Mouse (Mus musculus) erythroid progenitor cell, adult 5-6 weeks (primary cell): ENCODE measurements around the gene Ndst4. TPM values are rescaled to one million over a fixed set of nuclear protein-coding genes. Genes with fewer than 3 reads are reported as not detected.

Experiments
- ATAC-seq: replicated peaks from 2 replicates; pipeline ENCODE4 v1.8.0; 2016; ENCODE audit warnings: moderate number of reproducible peaks, mild to moderate bottlenecking, moderate TSS enrichment, inconsistent platforms; ENCODE audit not compliant: poor library complexity, low FRiP score, severe bottlenecking
- total RNA-seq, 2 experiments: library from RNA; stranded (forward) in 1 of 2; stranded (reverse) in 1 of 2; fragments of 150-400 nt in 1 of 2; fragments of 186-747, 209-891 nt in 1 of 2; gene quantifications; 2 replicates each; pipeline versions ENCODE4 v1.2.3 to v1.2.4; 2015 to 2017; ENCODE audit warnings: low replicate concordance in 2 of 2

Gene Ndst4
- not detected in 2 replicates for total RNA-seq (2015; ENCODE audit: low replicate concordance)
- total RNA-seq (2017; ENCODE audit: low replicate concordance), result not detected in 2 replicates

DNA sequence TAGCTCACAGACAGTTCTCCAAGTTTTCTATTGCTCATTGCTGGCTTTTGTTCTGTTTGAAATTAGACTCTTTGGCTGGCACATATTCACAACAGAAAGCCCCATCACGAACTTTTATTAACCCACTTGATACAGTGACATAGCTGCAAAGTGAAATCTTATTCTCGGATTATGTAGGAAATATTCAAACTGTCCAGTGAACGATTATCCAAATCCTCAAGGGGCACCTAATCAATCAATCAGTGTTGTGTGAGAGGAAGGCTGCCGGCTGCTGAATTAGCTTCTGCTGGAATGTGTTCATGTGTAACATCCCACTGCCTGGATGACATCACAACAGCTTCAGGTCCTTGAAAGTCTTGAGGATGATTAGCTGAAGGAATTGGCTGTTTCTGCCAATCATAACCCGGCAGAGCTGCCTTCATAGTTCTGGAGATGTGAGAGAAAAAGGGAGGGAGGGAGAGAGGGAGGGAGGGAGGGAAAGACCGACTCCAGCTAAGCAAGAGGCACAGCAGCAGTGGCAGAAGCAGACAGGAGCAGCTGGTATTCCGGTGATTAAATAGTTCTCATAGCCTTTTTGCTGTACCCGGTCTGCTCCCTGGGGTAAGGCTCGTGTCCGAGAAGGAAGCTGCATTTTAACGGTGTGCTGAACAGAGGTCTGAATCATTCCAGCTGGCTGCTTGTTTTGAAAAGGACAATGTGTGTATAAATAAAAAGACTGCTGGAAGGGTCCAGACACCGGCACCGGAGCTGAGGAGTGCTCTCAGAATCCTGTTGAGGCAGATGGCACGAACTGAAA is at the start of gene Ndst4:
Gene Ndst4 (plus strand): TSS at position 476 of the 796 bp plus-strand sequence.
- ATAC-seq, result no peak

DNA sequence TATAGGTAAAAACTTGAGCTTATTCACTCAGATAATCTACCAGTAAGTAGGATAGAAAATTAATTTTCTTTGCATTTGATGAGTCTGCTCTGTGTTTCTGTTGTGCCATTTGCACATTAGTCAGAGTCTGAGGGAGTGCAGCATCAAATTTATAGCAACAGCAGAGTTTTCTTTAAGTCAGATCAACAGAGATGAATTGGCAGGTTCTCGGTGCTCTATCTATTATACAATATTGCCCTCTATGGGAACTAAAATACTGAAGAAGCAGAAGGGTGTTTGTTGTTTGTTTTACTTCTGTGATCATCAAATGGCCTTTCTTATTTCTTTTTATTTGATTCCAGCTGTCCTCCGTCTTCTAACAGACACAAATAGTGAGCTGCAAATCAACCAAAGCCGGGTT is 6.4 kb upstream of the Ndst4 start:
- ATAC-seq, result no peak

DNA sequence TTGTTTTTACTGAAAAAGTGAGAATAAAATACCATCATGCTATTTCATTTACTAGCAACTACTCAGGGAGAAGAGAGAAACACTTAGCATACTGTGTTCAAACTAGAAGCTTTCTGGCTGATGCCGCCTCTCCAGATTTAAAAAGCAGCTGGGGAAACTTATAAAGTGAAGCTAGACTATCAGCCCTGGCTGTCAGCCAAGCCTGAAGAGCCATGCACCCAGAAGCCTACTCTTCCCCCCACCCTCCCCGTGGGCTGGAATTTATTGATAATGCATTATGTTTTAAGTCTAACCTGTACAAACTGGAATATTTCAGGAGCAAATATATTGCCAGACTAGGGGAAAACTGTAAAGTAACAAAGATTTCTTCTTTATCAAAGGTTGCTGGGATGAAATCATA is 2.6 kb downstream of the Ndst4 start:
- ATAC-seq, result no peak

DNA sequence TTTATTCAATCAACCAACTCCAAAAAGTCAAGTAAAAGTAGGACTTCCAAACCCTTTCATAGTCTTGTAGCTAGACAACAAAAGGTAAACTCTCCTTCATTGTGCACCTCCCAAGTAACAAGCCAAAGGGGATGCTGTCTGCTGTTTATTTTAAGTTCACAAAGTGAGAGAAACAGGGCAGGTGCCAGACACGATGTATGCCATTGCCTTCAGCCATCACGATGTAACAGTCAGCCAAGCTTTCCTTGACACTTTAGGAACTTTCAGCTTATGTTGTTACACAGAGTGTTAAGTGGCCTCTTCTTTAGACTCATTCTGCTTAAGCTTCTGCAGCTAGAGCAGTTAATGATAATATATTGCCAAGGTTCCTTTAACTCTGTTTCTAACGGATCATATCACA is 3.1 kb downstream of the Ndst4 start:
- no peak for ATAC-seq

DNA sequence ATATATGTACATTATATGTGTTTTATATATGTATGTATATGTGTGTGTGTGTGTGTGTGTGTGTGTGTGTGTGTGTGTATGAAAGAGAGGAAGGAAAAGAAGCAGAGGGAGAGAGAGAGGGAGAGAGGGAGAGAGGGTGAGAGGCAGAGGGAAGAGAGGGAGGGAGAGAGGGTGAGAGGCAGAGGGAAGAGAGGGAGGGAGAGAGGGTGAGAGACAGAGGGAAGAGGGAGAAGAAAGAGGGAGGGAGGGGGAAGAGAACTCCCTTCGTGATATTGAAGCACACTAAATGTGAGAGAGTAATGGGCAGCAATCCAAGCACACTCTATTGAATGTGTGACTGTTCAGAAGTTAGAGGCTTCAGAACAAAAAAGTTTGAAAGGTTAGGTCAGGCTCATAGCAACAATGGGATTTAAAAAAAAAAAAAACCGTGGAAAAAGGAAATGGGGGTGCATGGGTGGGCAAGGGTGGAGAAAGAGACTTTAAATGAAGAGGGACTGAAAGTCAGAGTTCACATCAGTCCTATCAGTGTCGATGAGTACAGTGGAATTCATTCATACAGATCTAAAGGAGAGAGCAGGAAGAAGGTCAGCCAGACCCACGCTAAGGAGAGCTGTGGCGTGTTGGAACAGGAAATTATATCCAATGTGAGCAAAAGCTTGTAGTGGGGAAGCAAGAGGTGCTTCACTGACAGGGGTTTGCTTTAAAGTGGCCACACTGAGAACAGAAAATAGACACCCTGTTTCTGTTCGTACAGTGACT is 63.2 kb downstream of the Ndst4 start:
- ATAC-seq, result no peak

DNA sequence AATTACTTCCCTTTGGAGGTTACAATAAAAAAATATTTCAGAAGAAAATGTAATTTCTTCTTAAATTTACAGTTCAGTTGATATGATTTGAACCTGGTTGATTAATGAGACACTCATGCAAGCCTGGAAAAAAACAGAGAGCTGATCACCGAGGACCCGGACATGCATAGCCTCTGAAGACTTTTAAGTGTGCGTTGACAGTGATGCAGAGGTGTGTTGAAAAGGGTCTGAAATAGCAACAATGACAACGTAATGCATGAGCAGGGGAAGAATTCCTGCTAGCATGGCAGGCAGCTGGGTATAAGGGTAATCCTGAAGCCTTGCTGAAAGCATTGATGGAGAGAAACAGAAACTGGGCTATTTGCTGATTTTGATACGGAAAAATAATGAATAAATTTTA is 106.2 kb downstream of the Ndst4 start:
- ATAC-seq, result no peak

DNA sequence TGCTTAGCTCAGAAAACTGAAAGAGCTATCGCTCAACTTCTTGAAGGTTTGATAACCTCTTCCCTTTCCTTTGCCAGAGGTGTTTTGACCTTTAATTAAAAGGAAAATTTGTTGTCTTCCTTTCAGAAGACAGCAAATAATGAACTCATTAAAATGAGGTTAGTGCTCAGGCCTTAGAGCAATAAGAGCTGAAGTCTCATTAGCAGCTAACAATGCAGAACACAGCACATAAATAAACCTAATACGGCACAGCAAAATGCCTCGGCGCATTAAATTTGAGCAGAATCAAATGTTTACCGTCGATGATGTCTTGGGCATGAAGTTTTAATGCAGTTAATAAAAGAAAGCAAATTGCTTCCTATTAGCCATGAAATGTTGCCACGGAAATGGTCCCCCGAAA is 129.5 kb downstream of the Ndst4 start:
- ATAC-seq, result no peak

DNA sequence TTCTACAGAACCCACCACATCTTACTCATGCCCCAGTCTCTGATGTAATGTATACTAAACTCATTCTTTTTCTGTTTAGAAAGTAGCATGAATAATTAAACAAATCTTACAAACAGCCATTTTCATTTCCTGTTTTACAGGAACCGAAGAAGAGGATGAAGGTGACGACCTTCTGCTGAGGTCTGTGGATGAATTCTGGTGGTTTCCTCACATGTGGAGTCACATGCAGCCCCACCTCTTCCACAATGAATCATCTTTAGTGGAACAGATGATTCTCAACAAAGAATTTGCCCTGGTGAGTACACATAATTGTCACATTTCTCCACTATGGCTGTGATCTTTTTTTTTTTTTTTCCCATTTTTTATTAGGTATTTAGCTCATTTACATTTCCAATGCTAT is 166.7 kb downstream of the Ndst4 start:
- no peak for ATAC-seq

DNA sequence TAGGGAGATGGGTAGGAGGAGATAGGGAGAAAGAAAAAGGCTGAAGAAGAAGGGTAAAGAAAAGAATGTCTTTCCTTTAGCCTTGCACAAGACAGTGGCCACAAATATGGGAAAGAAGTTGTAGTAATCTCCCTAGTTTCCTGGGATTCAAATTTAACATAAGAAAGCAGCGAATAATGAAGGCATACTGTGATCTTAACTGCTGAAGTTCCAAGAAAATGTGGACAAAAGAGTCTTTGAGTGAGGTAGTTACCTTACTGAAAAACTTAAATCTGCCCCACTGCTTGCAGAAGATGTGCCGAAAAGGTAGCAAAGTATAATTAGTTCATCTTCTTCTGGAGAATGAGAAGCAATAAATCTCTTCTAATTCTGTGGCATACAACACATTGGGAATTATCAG is 228.4 kb downstream of the Ndst4 start:
- no peak for ATAC-seq

DNA sequence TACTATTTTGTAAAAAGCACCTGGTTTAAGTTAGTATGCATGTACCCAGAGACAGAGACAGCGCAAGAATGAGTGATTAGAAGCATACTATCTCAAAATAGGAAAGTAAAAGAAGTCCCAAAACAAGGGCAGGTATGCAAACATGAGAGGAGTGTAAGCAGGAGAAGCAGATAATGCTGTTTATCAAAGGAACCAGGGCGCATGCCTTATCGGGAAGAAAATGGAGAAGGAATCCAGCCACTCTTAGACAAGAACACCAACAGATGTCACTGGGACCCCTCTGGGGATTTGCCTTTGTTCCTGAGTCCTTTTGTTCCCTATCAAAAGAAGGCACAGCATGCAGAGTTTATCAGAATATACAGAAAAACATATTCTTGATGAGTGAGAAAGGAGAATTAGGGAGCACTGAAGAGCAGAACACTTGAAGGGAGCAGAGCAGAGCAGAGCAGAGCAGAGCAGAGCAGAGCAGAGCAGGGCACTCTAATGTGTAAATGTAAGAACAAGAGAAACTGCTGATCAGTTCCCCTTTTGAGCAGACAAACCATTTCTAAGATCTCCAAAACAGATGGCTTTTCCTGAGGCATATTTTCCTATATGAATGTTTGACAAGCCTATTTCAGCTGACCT is 251.2 kb downstream of the Ndst4 start:
- no peak for ATAC-seq

DNA sequence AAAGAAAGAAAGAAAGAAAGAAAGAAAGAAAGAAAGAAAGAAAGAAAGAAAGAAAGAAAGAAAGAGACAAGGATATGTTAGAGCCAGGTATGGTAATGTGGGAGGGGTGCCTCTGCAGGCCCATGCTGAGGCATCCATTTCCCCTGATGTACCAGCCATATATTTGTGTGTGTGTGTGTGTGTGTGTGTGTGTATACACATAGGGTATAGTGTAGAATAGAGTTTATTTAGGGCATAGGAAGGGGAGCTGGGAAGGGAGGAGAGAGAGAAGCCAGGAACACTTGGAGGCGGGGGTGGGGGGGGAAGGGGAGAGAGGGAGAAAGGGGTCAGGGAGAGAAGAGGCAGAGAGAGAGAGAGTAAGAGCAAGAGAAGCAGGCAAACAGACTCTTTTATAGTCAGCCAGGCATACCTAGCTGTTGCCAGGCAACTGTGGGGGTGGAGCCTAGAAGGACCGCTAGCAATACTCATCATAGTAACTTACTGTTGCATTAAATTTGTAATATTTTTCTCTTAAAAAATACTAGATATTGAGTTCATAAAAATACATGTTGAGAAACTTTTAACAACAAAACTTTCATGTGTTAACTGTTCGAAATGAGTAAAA is 256.3 kb downstream of the Ndst4 start:
- ATAC-seq, result no peak

DNA sequence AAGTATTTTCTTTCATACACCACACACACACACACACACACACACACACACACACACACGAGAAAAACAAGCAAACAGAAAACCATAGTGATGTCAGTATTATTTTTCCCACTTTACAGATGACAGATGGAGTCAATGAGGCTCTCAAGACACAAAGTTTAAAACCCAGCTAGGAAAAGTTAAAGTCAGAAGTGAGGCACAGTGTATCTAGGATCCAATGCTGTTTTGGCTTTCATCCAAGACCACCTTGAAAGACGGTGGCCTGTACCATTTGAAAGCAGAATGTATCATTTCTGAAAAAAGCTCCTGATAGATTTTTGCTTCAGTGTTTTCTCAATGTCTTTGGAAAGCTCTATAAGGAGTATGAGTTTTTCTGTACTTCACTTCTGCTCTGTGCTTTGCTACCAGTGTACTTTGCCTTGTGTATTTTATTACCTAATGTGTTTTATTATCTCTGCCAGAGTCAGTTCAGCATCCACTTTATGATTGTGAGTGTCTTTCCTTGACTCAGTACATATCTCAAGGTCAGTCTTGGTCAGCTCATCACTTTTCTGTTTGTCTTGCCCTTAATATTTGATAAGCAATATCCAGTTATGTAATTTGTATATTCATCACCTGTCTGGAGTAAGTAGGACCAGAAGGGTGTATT is 257.1 kb downstream of the Ndst4 start:
- ATAC-seq, result no peak

DNA sequence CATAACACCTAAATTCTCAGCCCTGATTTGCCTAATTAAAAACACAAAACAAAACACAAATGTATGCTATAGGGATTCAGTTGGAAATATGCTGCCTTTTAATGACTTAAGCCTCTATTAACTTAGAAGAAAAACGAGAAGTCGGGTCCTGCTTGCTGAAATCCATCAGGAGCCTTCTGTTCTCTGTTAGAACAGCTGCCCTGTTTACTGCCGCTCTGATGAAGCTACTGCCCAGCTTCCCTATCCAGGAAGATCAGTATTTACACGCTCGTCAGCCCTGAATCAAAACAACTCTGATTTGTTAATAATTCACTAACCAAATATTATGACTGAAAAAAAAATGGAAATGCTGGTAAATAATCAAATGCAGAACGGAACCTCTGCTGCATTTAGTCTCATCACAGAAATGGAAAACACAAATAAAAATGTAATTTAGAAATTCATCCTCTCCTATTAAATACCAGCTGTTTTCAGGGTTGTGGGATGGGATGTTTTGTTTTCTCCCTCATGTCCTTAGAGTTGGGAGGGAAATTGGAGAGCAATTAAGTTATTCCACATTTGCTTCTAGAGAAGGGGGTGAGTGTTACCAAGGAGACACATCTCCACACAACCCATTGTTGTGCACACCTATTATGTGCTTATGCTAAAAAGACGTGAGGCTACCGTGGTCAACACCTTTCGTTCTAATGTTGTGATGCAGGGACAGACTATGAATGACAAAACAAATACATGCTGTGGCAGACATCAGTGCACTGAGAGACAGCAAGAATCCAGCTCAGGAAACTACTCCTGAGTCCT is 270.3 kb downstream of the Ndst4 start:
- ATAC-seq, result no peak

DNA sequence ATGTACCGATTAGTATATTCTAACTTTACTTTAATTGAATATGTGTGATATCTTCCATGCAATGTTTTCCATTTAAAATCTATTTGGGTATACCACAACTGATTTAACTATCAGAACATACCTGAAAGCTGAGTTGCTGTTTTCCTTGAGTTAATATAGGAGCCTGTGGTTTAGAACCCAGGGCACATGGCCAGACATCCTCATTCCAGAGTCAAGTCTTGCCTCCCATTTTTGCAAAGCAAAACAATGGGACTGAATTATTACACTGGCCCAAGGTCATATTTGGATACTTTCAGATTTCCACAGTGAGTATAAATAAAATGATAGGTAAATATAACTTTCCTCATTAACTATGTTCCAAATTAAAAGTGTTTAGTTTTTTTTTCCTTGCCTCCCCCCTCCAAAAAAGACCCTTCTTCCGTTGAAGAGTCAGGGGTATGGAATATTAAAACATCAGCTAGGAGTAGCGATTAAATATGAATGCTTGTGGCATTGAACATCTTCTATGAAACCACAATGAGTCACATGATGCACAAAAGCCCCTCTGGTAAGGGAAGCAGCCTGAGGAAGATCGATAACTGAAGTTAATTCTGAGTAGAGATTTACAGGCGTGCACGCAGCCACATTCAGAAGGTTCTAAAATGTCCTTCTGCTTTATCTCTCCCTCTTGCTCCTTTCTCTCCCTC is 271.5 kb downstream of the Ndst4 start:
- ATAC-seq, result no peak

DNA sequence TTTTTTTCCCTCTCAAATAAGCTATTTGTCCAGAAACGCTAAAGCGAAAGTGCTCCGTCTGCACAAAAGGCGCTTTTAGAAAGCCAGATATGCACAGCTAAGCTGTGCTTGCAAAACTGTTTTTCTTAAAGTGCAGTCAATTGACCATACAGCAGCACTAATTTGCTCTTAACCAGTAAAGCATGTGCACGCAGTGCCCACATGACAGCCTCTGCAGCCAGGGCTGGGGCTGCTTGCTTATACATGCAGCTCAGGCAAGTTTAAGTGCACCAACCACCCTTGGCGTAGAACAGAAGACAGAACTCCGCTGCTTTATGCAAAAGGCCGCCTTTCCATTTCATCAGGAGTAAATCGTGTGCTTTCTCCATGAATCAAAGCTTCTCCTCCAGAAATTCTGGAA is 275.0 kb downstream of the Ndst4 start:
- ATAC-seq, result no peak

DNA sequence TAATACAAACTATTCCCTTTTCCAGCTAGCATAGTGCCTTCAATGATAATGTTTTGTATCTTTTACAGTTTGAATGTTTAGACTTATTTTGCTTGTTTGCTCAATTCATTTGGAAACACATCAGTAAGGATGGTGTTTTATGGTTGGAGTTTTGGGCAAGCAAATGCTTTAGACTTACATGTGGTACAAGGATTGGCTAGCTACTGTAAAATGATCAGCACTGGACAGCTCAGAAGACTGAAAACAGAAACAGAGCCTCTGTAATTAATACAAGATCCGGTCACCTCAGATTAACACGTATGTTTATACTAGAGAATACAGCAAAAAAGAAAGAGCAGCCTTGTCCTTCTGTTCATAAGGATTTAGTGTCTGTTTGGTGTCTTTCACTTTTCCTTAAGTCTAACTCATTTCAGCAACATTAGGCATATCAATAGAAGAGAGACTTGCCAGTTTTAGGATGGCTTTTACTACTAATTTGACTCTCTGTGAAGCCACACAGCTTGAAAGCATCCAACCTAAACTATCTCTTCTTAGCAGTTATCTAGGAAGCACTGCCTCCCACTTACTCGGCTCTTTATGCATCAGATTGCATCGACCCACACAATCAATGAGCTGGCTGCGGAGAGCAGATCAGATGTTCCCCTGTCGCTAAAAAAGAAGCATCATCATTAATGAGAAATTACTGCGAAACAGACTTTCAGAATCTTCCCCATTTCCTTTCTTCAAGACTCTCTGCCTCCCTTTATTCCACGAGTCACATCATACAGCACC is 279.8 kb downstream of the Ndst4 start:
- ATAC-seq, result no peak

DNA sequence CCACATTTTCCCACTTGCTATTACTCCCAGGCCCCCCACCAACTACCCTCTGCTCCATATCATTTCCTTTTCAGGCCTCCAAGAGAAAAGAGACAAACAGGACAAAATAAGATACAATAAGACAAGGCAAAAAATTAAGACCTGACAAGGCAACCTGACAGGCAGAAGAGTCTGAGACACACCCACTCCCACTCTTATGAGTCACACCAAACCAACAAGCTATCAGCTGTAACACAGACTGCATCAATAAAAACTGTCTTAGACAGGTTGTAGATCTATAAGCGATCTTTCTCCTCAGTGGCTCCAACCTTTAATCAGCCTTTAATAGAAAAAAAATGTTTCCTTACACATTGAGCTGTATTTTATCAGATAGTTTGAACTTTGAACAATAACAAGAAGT is 280.7 kb downstream of the Ndst4 start:
- no peak for ATAC-seq

DNA sequence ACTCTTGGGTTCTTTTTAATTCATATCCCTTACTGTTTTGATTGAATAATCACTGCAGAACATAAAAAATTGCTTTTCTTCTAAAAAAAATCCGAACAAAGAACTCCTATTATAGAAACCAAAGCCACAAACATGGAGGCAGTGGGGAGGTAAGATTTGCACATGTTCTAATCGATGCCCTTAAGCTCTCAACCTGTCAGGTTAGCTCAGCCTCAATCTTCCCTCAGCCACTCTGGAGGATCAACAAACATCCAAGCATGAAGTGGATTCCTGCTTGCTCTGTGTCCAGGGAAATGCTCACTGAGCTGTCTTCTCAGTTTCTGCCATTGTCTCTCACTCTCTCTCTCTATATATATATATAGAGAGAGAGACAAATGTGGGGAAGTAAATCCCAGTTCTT is 283.7 kb downstream of the Ndst4 start:
- ATAC-seq, result no peak
